Mouse (Mus musculus) Patski (cell line): Measurements from ENCODE around the gene Edem1. TPM values are rescaled to one million over a fixed set of nuclear protein-coding genes. Genes with fewer than 3 reads are reported as not detected.

ENCODE experiments used
- ATAC-seq: fragments of 100-300 bp; one replicate; pipeline ENCODE4 v1.8.0; 2021
- CTCF ChIA-PET: fragments of 350-600 bp; sonication (Branson Sonifier 250); formaldehyde crosslinking; loops from one replicate; lab custom pipeline; 2022; ENCODE audit warnings: inconsistent platforms; lab: Charles Lee
- POLR2A ChIA-PET: fragments of 350-600 bp; sonication (Branson Sonifier 250); formaldehyde crosslinking; loops from one replicate; lab custom pipeline; 2022; ENCODE audit warnings: antibody characterized with exemption, inconsistent platforms; lab: Charles Lee
- DNase-seq: peaks from one replicate; pipeline ENCODE4 v3.0.0-alpha.2; 2011; ENCODE audit warnings: low read depth, low spot score
- H3K27me3 ChIP-seq: fragments of 371-371 bp; one replicate; pipeline ENCODE4 v1.5.1; 2021
- CTCF ChIP-seq: fragments of 100-300 bp; IDR thresholded peaks from one replicate; pipeline ENCODE4 v1.5.1; 2021
- in situ Hi-C: fragments of 300-500 bp; cut with MboI; formaldehyde crosslinking; loops from 3 replicates; pipeline ENCODE4 v1.11.1; 2018; ENCODE audit warnings: low pct_unique_long_range_greater_than_20kb, mixed read lengths
- polyA plus RNA-seq: library from polyadenylated mRNA; unstranded; gene quantifications from one replicate; pipeline ENCODE4 v1.2.3, GENCODE M21; 2021

The Edem1 gene
- 32.6 TPM for polyA plus RNA-seq

GRCm38 (mm10) chr6:108828234-108828868 is at the start of gene Edem1:
Gene Edem1 (plus strand): TSS chr6:108828641.
- DNase-seq: peak; percentile 70
- no peaks in the 10 kb centered on the region for H3K27me3 ChIP-seq
- TF ChIP-seq CTCF: no peak
- ChIA-PET POLR2A (no interaction called here), CTCF (no interaction called here)
- peak; percentile 100 for ATAC-seq
- in situ Hi-C loops: no loop called here

GRCm38 (mm10) chr6:108781865-108782264 is 46.6 kb upstream of the Edem1 start:
- in situ Hi-C loops: no loop called here

GRCm38 (mm10) chr6:108782526-108783183 is 45.8 kb upstream of the Edem1 start, which contains the start of gene Arl8b:
Gene Arl8b (plus strand): TSS chr6:108783099.
- POLR2A ChIA-PET: no interaction called here
- peak; percentile 99 for TF ChIP-seq CTCF
- DNase-seq: peak; percentile 61
- ATAC-seq: peak; percentile 66
- CTCF ChIA-PET: no interaction called here
- no peaks in the 10 kb centered on the region for H3K27me3 ChIP-seq
- in situ Hi-C loops: no loop called here

More at GRCm38 (mm10) chr6:108781865-108782264, 46.6 kb upstream of the Edem1 start:
- ChIA-PET POLR2A (no interaction called here), CTCF (interaction anchor here (0.9 to 1.2 kb wide), 2 partner anchors 9 to 19 kb away, joined by 3 read pairs; no protein-coding TSS in a partner anchor)
- no peaks in the 10 kb centered on the region for H3K27me3 ChIP-seq
- no peak for TF ChIP-seq CTCF
- ATAC-seq: no peak
- no peak for DNase-seq

GRCm38 (mm10) chr6:108783184-108783881 is 45.1 kb upstream of the Edem1 start:
- TF ChIP-seq CTCF: no peak
- POLR2A ChIA-PET: no interaction called here

GRCm38 (mm10) chr6:108784056-108784455 is 44.4 kb upstream of the Edem1 start:
- ATAC-seq: peak; percentile 56
- in situ Hi-C loops: no loop called here
- TF ChIP-seq CTCF: no peak
- ChIA-PET CTCF (interaction anchor here (0.8 to 1.3 kb wide), 2 partner anchors 9 to 18 kb away, joined by 3 to 4 read pairs; no protein-coding TSS in a partner anchor), POLR2A (no interaction called here)
- H3K27me3 ChIP-seq: no peaks in the 10 kb centered on the region
- no peak for DNase-seq

More at GRCm38 (mm10) chr6:108783184-108783881, 45.1 kb upstream of the Edem1 start:
- CTCF ChIA-PET: interaction anchor here (1.3 kb wide), 1 partner anchor 10 kb away, joined by 4 read pairs; no protein-coding TSS in a partner anchor
- DNase-seq (no peak), ATAC-seq (peak; percentile 61)
- in situ Hi-C loops: no loop called here
- H3K27me3 ChIP-seq: no peaks in the 10 kb centered on the region

- CTCF ChIA-PET: interaction anchor here (0.8 to 1.3 kb wide), 2 partner anchors 8 to 18 kb away, joined by 3 to 4 read pairs; no protein-coding TSS in a partner anchor
- no peaks in the 10 kb centered on the region for H3K27me3 ChIP-seq
- POLR2A ChIA-PET: no interaction called here
- peak; percentile 18 for TF ChIP-seq CTCF
- in situ Hi-C loops: no loop called here
- ATAC-seq (no peak), DNase-seq (no peak)
Measured at GRCm38 (mm10) chr6:108784796-108785195, 43.6 kb upstream of the Edem1 start.

- CTCF ChIA-PET: no interaction called here
- ATAC-seq (no peak), DNase-seq (no peak)
- no peak for TF ChIP-seq CTCF
- no peaks in the 10 kb centered on the region for H3K27me3 ChIP-seq
- POLR2A ChIA-PET: interaction anchor here (0.7 kb wide), 1 partner anchor 662 kb away, joined by 3 read pairs; no protein-coding TSS in a partner anchor
- in situ Hi-C loops: no loop called here
Measured at GRCm38 (mm10) chr6:108785551-108785950, 42.9 kb upstream of the Edem1 start.

- ATAC-seq (no peak), DNase-seq (no peak)
- ChIA-PET CTCF (no interaction called here), POLR2A (no interaction called here)
- TF ChIP-seq CTCF: no peak
- no peaks in the 10 kb centered on the region for H3K27me3 ChIP-seq
- in situ Hi-C loops: no loop called here
Measured at GRCm38 (mm10) chr6:108791498-108791897, 36.9 kb upstream of the Edem1 start.

GRCm38 (mm10) chr6:108795912-108796311 is 32.5 kb upstream of the Edem1 start:
- peak; percentile 80 for ATAC-seq
- no peaks in the 10 kb centered on the region for H3K27me3 ChIP-seq
- no peak for DNase-seq
- TF ChIP-seq CTCF: no peak
- in situ Hi-C loops: no loop called here
- ChIA-PET CTCF (interaction anchor here (1.3 kb wide), 1 partner anchor 14 kb away, joined by 5 read pairs; no protein-coding TSS in a partner anchor), POLR2A (no interaction called here)

GRCm38 (mm10) chr6:108796706-108797105 is 31.7 kb upstream of the Edem1 start:
- ATAC-seq: no peak
- no peaks in the 10 kb centered on the region for H3K27me3 ChIP-seq
- no peak for TF ChIP-seq CTCF
- in situ Hi-C loops: no loop called here
- no peak for DNase-seq
- ChIA-PET CTCF (no interaction called here), POLR2A (no interaction called here)
